Mouse (Mus musculus): ENCODE measurements around the gene Ttc27. TPM values are rescaled to one million over a fixed set of nuclear protein-coding genes. Genes with fewer than 3 reads are reported as not detected.

Ttc27 gene
- total and polyA plus RNA-seq, 3 experiments: 55.2 to 59.9 TPM; not detected in 1

DNA sequence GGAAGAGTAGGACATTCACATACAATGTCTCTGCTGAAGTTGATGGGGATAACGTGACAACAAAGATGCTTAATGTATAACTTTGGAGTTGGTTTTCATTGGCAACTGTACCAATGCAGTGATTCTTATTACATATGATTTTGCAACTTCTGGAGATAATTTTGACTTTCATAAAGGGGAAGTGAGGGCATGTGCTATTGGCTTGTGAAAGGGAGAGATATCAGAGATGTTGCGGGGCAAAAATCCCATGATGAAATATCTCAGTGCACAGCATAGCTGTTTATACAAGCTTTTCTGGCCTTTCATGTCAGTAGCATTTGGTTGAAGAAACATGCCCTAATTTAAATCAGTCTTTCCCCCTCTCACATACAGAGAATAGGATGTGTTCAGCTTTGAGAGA lies 86.3 kb downstream of the Ttc27 start:
- H3K27ac ChIP-seq (ENCODE audit: control insufficient read depth, low read depth, low read length): no peak overlapping the region
- no peaks in the 10 kb centered on the region for H3K9me3 ChIP-seq (replicated peaks; ENCODE audit: insufficient read depth, low read length)
- no peaks in the 10 kb centered on the region for H3K79me2 ChIP-seq (ENCODE audit: control insufficient read depth, insufficient read depth, low read length, poor library complexity)
- DNase-seq (ENCODE audit: low read depth, low spot score): no peak
- H3K4me1 ChIP-seq (ENCODE audit: control insufficient read depth in 1 of 2, insufficient read depth in 2 of 2, low read length in 2 of 2): peaks cover 11 to 15% of the 10 kb centered on the region in 2 experiments
- H3K4me3 ChIP-seq (ENCODE audit: control insufficient read depth in 1 of 2, insufficient read depth in 1 of 2, low read depth in 2 of 2, low read length in 2 of 2): no peak overlapping the region
- no peak overlapping the region for H3K9ac ChIP-seq (ENCODE audit: control insufficient read depth, low read depth, low read length, poor library complexity, severe bottlenecking)
- peaks cover 0 to 15% of the 10 kb centered on the region in 2 experiments for H3K36me3 ChIP-seq (ENCODE audit: control insufficient read depth in 1 of 2, insufficient read depth in 2 of 2, low read length in 2 of 2)
- TF ChIP-seq POLR2AphosphoS2 (IDR thresholded peaks at IDR 0.05; ENCODE audit: low read length) (no peak), NRF1 (IDR thresholded peaks at IDR 0.05; ENCODE audit: insufficient read depth, low read depth, low read length, poor library complexity, severe bottlenecking) (no peak), MAZ (IDR thresholded peaks at IDR 0.05; ENCODE audit: low read depth, low read length) (no peak), USF2 (IDR thresholded peaks at IDR 0.05; ENCODE audit: borderline replicate concordance in 1 of 2, insufficient read depth in 1 of 2, low read depth in 1 of 2, low read length in 2 of 2) (no peak), CTCF (IDR thresholded peaks at IDR 0.05 in 2 of 3, conservative IDR thresholded peaks at IDR 0.05 in 1 of 3; ENCODE audit: control insufficient read depth in 1 of 3, insufficient read depth in 1 of 3, low read depth in 2 of 3, low read length in 3 of 3, poor library complexity in 1 of 3, severe bottlenecking in 1 of 3) (no peak), ELF1 (IDR thresholded peaks at IDR 0.05; ENCODE audit: low read depth, low read length) (no peak), USF1 (IDR thresholded peaks at IDR 0.05; ENCODE audit: low read depth, low read length) (no peak), E2F4 (IDR thresholded peaks at IDR 0.05; ENCODE audit: borderline replicate concordance, low read depth, low read length) (no peak), RCOR1 (IDR thresholded peaks at IDR 0.05; ENCODE audit: low read depth, low read length) (no peak), ZNF384 (IDR thresholded peaks at IDR 0.05; ENCODE audit: low read depth, low read length) (no peak), CHD1 (IDR thresholded peaks at IDR 0.05; ENCODE audit: low read depth, low read length) (no peak), NELFE (IDR thresholded peaks at IDR 0.05; ENCODE audit: low read depth, low read length) (no peak), EP300 (IDR thresholded peaks at IDR 0.05; ENCODE audit: low read depth in 1 of 2, low read length in 2 of 2) (no peak), SMC3 (IDR thresholded peaks at IDR 0.05; ENCODE audit: low read depth, low read length) (no peak), MYB (IDR thresholded peaks at IDR 0.05; ENCODE audit: low read depth, low read length) (no peak)
- no peaks in the 10 kb centered on the region for H3K27me3 ChIP-seq (ENCODE audit: control insufficient read depth in 1 of 2, insufficient read depth in 2 of 2, low read length in 2 of 2)

- H3K4me1 ChIP-seq (ENCODE audit: control insufficient read depth in 1 of 2, insufficient read depth in 2 of 2, low read length in 2 of 2): peaks cover 11 to 15% of the 10 kb centered on the region in 2 experiments
These were observed 86.9 kb downstream of the Ttc27 start for GRCm38 (mm10) chr17:74804321-74804930.

More at GRCm38 (mm10) chr17:74804321-74804930, 86.9 kb downstream of the Ttc27 start:
- Histone ChIP-seq H3K4me3 (ENCODE audit: control insufficient read depth in 1 of 2, insufficient read depth in 1 of 2, low read depth in 2 of 2, low read length in 2 of 2) (no peak overlapping the region), H3K27ac (ENCODE audit: control insufficient read depth, low read depth, low read length) (no peak overlapping the region), H3K9me3 (replicated peaks; ENCODE audit: insufficient read depth, low read length) (no peaks in the 10 kb centered on the region), H3K9ac (ENCODE audit: control insufficient read depth, low read depth, low read length, poor library complexity, severe bottlenecking) (no peak overlapping the region), H3K36me3 (ENCODE audit: control insufficient read depth in 1 of 2, insufficient read depth in 2 of 2, low read length in 2 of 2) (peaks cover 0 to 19% of the 10 kb centered on the region in 2 experiments), H3K79me2 (ENCODE audit: control insufficient read depth, insufficient read depth, low read length, poor library complexity) (no peaks in the 10 kb centered on the region), H3K27me3 (ENCODE audit: control insufficient read depth in 1 of 2, insufficient read depth in 2 of 2, low read length in 2 of 2) (no peaks in the 10 kb centered on the region)
- TF ChIP-seq GABPA (IDR thresholded peaks at IDR 0.05; ENCODE audit: low read depth, low read length): no peak
- TF ChIP-seq USF1 (IDR thresholded peaks at IDR 0.05; ENCODE audit: low read depth, low read length): no peak
- TF ChIP-seq RCOR1 (IDR thresholded peaks at IDR 0.05; ENCODE audit: low read depth, low read length): no peak
- TF ChIP-seq EP300 (IDR thresholded peaks at IDR 0.05; ENCODE audit: low read depth in 1 of 2, low read length in 2 of 2): no peak
- no peak for TF ChIP-seq CTCF (IDR thresholded peaks at IDR 0.05 in 2 of 3, conservative IDR thresholded peaks at IDR 0.05 in 1 of 3; ENCODE audit: control insufficient read depth in 1 of 3, insufficient read depth in 1 of 3, low read depth in 2 of 3, low read length in 3 of 3, poor library complexity in 1 of 3, severe bottlenecking in 1 of 3)
- TF ChIP-seq RAD21 (IDR thresholded peaks at IDR 0.05; ENCODE audit: low read depth, low read length): no peak
- no peak for DNase-seq (ENCODE audit: low read depth, low spot score)
